Mouse (Mus musculus) C2C12 (cell line): ENCODE measurements at regions not wholly inside any gene's neighbourhood (a gene's known extent, or its start where the extent isn't known, plus 50 kb on each side); places are given as distances from the start of the nearest gene placed in this dataset.
A peak's percentile ranks its signal among the peaks of the same experiment; 100 is the strongest.

Experiments
- H3K27me3 ChIP-seq: one replicate; pipeline ENCODE4 v1.6.1; 2011; ENCODE audit not compliant: control insufficient read depth, insufficient read depth, insufficient read length
- H3K36me3 ChIP-seq: one replicate; pipeline ENCODE4 v1.6.1; 2011; ENCODE audit not compliant: control insufficient read depth, insufficient read depth
- H3K4me3 ChIP-seq: one replicate; pipeline ENCODE4 v1.5.1; 2011; ENCODE audit warnings: mild to moderate bottlenecking, control low read depth; ENCODE audit not compliant: poor library complexity, insufficient read depth, severe bottlenecking
- H3K79me2 ChIP-seq: one replicate; pipeline ENCODE4 v1.6.1; 2011; ENCODE audit not compliant: control insufficient read depth, insufficient read depth
- H3K79me3 ChIP-seq: one replicate; pipeline ENCODE4 v1.6.1; 2011; ENCODE audit warnings: low read depth, control low read depth
- H3ac ChIP-seq: one replicate; pipeline ENCODE3; 2011; ENCODE audit warnings: low read depth; ENCODE audit not compliant: control insufficient read depth, insufficient read length
- CEBPB ChIP-seq: IDR thresholded peaks from one replicate; pipeline ENCODE4 v1.6.1; 2011; ENCODE audit warnings: low read depth, mild to moderate bottlenecking, control low read depth, moderate library complexity
- CTCF ChIP-seq: IDR thresholded peaks from one replicate; pipeline ENCODE4 v1.5.1; 2011; ENCODE audit not compliant: control insufficient read depth, insufficient read depth, insufficient read length
- FOSL1 ChIP-seq: IDR thresholded peaks from one replicate; pipeline ENCODE4 v1.8.0; 2011; ENCODE audit warnings: mild to moderate bottlenecking, low read length; ENCODE audit not compliant: poor library complexity, insufficient read depth, severe bottlenecking
- MAX ChIP-seq: IDR thresholded peaks from one replicate; pipeline ENCODE4 v1.6.1; 2011; ENCODE audit warnings: mild to moderate bottlenecking, control low read depth
- MYOD1 ChIP-seq: IDR thresholded peaks from one replicate; pipeline ENCODE4 v1.6.1; 2011; ENCODE audit warnings: low read depth; ENCODE audit not compliant: control insufficient read depth, insufficient read length
- MYOG ChIP-seq: IDR thresholded peaks from one replicate; pipeline ENCODE4 v1.6.1; 2011; ENCODE audit not compliant: control insufficient read depth, insufficient read length; ENCODE audit errors: extremely low read depth
- USF1 ChIP-seq: IDR thresholded peaks from one replicate; pipeline ENCODE4 v1.6.1; 2011; ENCODE audit warnings: low read depth, mild to moderate bottlenecking, control low read depth, moderate library complexity

- Histone ChIP-seq H3K4me3 (no peak overlapping the region), H3K36me3 (no peaks in the 10 kb centered on the region), H3K79me3 (no peaks in the 10 kb centered on the region), H3ac (no peak overlapping the region), H3K79me2 (no peaks in the 10 kb centered on the region), H3K27me3 (no peaks in the 10 kb centered on the region)
- TF ChIP-seq FOSL1 = no peak
- TF ChIP-seq USF1 = no peak
- TF ChIP-seq CEBPB = no peak
- peak; percentile 80 for TF ChIP-seq CTCF
- TF ChIP-seq MAX = peak; percentile 8
- TF ChIP-seq MYOG = no peak
- TF ChIP-seq MYOD1 = peak; percentile 69
These were observed 134.4 kb downstream of the Hmg20a start for GRCm38 (mm10) chr9:56552766-56553165.

GRCm38 (mm10) chr9:56553626-56554025 lies 135.2 kb downstream of the Hmg20a start:
- Histone ChIP-seq H3K36me3 (no peaks in the 10 kb centered on the region), H3ac (no peak overlapping the region), H3K79me2 (no peaks in the 10 kb centered on the region), H3K79me3 (no peaks in the 10 kb centered on the region), H3K4me3 (no peak overlapping the region), H3K27me3 (no peaks in the 10 kb centered on the region)
- TF ChIP-seq USF1 (no peak), MYOG (no peak), FOSL1 (no peak), CTCF (no peak), CEBPB (no peak), MYOD1 (no peak)

GRCm38 (mm10) chr9:56554096-56554495 lies 135.7 kb downstream of the Hmg20a start:
- no peak overlapping the region for H3K4me3 ChIP-seq
- H3K36me3 ChIP-seq = no peaks in the 10 kb centered on the region
- no peaks in the 10 kb centered on the region for H3K27me3 ChIP-seq
- no peaks in the 10 kb centered on the region for H3K79me3 ChIP-seq
- H3ac ChIP-seq = no peak overlapping the region
- H3K79me2 ChIP-seq = no peaks in the 10 kb centered on the region
- TF ChIP-seq MAX = no peak
- TF ChIP-seq MYOD1 = no peak
- no peak for TF ChIP-seq USF1
- no peak for TF ChIP-seq MYOG
- no peak for TF ChIP-seq FOSL1
- TF ChIP-seq CEBPB = no peak
- no peak for TF ChIP-seq CTCF

- H3K27me3 ChIP-seq = no peaks in the 10 kb centered on the region
- TF ChIP-seq MYOG = no peak
- no peak overlapping the region for H3ac ChIP-seq
- no peaks in the 10 kb centered on the region for H3K36me3 ChIP-seq
- no peak overlapping the region for H3K4me3 ChIP-seq
- H3K79me3 ChIP-seq = no peaks in the 10 kb centered on the region
- no peaks in the 10 kb centered on the region for H3K79me2 ChIP-seq
These were observed 141.3 kb downstream of the Hmg20a start for GRCm38 (mm10) chr9:56559618-56560144.

GRCm38 (mm10) chr9:56562440-56562839 lies 144.0 kb downstream of the Hmg20a start:
- Histone ChIP-seq H3K4me3 (no peak overlapping the region), H3K79me3 (no peaks in the 10 kb centered on the region), H3K27me3 (no peaks in the 10 kb centered on the region), H3K36me3 (no peaks in the 10 kb centered on the region), H3ac (no peak overlapping the region), H3K79me2 (no peaks in the 10 kb centered on the region)
- TF ChIP-seq MYOD1 (no peak), USF1 (no peak), CTCF (no peak), MYOG (no peak), FOSL1 (no peak), CEBPB (no peak), MAX (no peak)

- H3K79me2 ChIP-seq = no peaks in the 10 kb centered on the region
- H3K27me3 ChIP-seq = no peaks in the 10 kb centered on the region
- TF ChIP-seq MYOD1 = no peak
- no peak for TF ChIP-seq FOSL1
- TF ChIP-seq MYOG = no peak
- no peak for TF ChIP-seq CTCF
- no peak for TF ChIP-seq MAX
- no peak for TF ChIP-seq CEBPB
- no peak for TF ChIP-seq USF1
- no peak overlapping the region for H3K4me3 ChIP-seq
- H3ac ChIP-seq = no peak overlapping the region
- no peaks in the 10 kb centered on the region for H3K36me3 ChIP-seq
- H3K79me3 ChIP-seq = no peaks in the 10 kb centered on the region
These were observed 145.8 kb downstream of the Hmg20a start for GRCm38 (mm10) chr9:56564048-56564737.
